ENCODE assay signal across 38 mouse cellular contexts in the genomic region with DNA sequence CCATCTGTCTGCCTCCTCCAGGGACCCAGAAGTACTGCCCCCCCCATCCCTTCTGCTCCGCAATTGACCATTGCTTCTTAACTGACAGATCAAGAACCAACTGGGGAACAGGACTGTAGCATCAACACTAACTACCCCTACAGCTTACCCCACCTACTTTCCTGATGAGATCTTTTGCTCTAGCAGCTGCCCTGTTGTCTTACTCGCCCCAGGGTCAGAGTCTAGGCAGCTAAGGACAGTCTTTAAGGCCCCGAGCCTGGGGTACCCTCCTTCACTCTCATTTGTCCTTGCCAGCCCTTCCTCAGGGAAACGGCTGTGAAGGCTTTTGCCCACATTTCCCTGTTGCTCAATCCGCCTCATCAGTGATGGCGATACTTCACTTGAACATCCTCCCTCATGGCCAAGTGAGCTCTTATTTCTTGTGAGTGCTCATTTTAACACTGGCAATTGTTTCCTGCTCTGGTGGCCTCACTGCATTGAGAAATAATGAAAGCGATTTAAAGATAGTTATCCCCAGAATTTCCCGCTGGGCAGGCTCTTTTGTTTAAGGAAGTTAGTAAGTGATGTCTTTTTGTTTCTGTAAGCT. TPM values are rescaled to one million over a fixed set of nuclear protein-coding genes. Genes with fewer than 3 reads are reported as not detected.
DNase-seq lines count a peak whose midpoint lies in the region; ATAC-seq and TF ChIP-seq lines count a peak whose summit lies in the region.
"Had no signal": no experiment of that assay in that cellular context is flagged by ENCODE, and none has a peak within 500 bp of the region (broad histone marks: within the 10 kb centered on the region; RNA-seq: fewer than 3 reads in every experiment).

No protein-coding gene starts in this region.

- H3K4me2 ChIP-seq in lung, embryonic 15.5 days = no peak overlapping the region
- H3K4me2 ChIP-seq in lung, postnatal 0 days (replicated peaks; ENCODE audit: low read depth, low read length) = no peak overlapping the region
- H3K4me2 ChIP-seq: embryonic facial prominence, embryonic 12.5 days; heart, embryonic 12.5 days; hindbrain, embryonic 14.5 days; liver, embryonic 12.5 days; midbrain, embryonic 13.5 days had no signal

- no peak for DNase-seq in lung, postnatal 36 days
- DNase-seq in R1 (ENCODE audit: low read depth, low spot score) = peak; percentile 21
- DNase-seq in lung, postnatal 0 days (ENCODE audit: low spot score) = peak; percentile 73
- DNase-seq in gastrocnemius, adult 18-20 months (ENCODE audit: low spot score) = no peak
- no peak for DNase-seq in thymus, adult 2 months
- DNase-seq in testis, postnatal 10 days (ENCODE audit: low spot score) = no peak
- DNase-seq: adrenal gland, postnatal 36 days; B cell, adult 2 months; cerebellum, adult 2 months; cerebellum, postnatal 25 days; embryo, embryonic 11 days; gastrocnemius, postnatal 25 days; heart, adult 2 months; kidney, postnatal 36 days; liver, postnatal 0 days; spleen, adult 18-20 months; thymus, postnatal 4 days had no signal

- H3K9ac ChIP-seq in lung, embryonic 15.5 days = no peak overlapping the region
- H3K9ac ChIP-seq in lung, postnatal 0 days (replicated peaks; ENCODE audit: low read depth) = no peak overlapping the region
- H3K9ac ChIP-seq: embryonic facial prominence, embryonic 12.5 days; heart, embryonic 12.5 days; hindbrain, embryonic 14.5 days; liver, embryonic 12.5 days; liver, postnatal 0 days; midbrain, embryonic 13.5 days had no signal

- no peaks in the 10 kb centered on the region for H3K27me3 ChIP-seq in lung, embryonic 15.5 days
- H3K27me3 ChIP-seq in lung, postnatal 0 days (replicated peaks; ENCODE audit: insufficient read depth, low read length) = no peaks in the 10 kb centered on the region
- no peaks in the 10 kb centered on the region for H3K27me3 ChIP-seq in thymus, adult 2 months (ENCODE audit: control insufficient read depth, insufficient read depth, low read length)
- H3K27me3 ChIP-seq: CH12.LX; embryonic facial prominence, embryonic 12.5 days; heart, embryonic 12.5 days; liver, embryonic 12.5 days; midbrain, embryonic 13.5 days; Patski had no signal

- H3K27ac ChIP-seq in lung, embryonic 15.5 days = peak overlapping the region; percentile 69
- peak overlapping the region; percentile 40 for H3K27ac ChIP-seq in lung, postnatal 0 days (ENCODE audit: low read length)
- no peak overlapping the region for H3K27ac ChIP-seq in thymus, adult 2 months (ENCODE audit: control insufficient read depth, insufficient read depth, low read length)
- H3K27ac ChIP-seq: embryonic facial prominence, embryonic 12.5 days; heart, adult 2 months; hindbrain, embryonic 14.5 days; layer of hippocampus, adult 2 months; left cerebral cortex, adult 2 months; liver, embryonic 12.5 days; midbrain, embryonic 13.5 days had no signal

- no peaks in the 10 kb centered on the region for H3K36me3 ChIP-seq in lung, embryonic 15.5 days
- no peaks in the 10 kb centered on the region for H3K36me3 ChIP-seq in lung, postnatal 0 days (ENCODE audit: insufficient read depth, low read length)
- no peaks in the 10 kb centered on the region for H3K36me3 ChIP-seq in thymus, adult 2 months (ENCODE audit: control insufficient read depth, insufficient read depth, low read length)
- H3K36me3 ChIP-seq: embryonic facial prominence, embryonic 12.5 days; heart, embryonic 12.5 days; liver, embryonic 12.5 days; midbrain, embryonic 13.5 days had no signal

- H3K4me3 ChIP-seq in lung, embryonic 15.5 days = no peak overlapping the region
- H3K4me3 ChIP-seq in lung, postnatal 0 days (ENCODE audit: low read depth, low read length) = no peak overlapping the region
- no peak overlapping the region for H3K4me3 ChIP-seq in thymus, adult 2 months (ENCODE audit: control insufficient read depth, insufficient read depth, low read length)
- H3K4me3 ChIP-seq: embryonic facial prominence, embryonic 12.5 days; heart, adult 2 months; heart, embryonic 12.5 days; layer of hippocampus, adult 2 months; left cerebral cortex, adult 2 months; liver, embryonic 12.5 days; midbrain, embryonic 13.5 days had no signal

- ATAC-seq in lung, embryonic 15.5 days (ENCODE audit: borderline replicate concordance, extremely low read depth, low FRiP score, low TSS enrichment) = no peak
- peak; percentile 15; the same call in 1 of the 2 replicates for ATAC-seq in lung, postnatal 0 days
- ATAC-seq in megakaryocyte progenitor cell, adult 5-6 weeks (replicated peaks; ENCODE audit: poor library complexity) = peak; percentile 59
- ATAC-seq: forebrain, embryonic 14.5 days; intestine, postnatal 0 days; liver, embryonic 12.5 days; liver, postnatal 0 days; midbrain, embryonic 13.5 days; Patski had no signal

- no peaks in the 10 kb centered on the region for H3K9me3 ChIP-seq in lung, embryonic 15.5 days
- H3K9me3 ChIP-seq in lung, postnatal 0 days (ENCODE audit: low read length) = no peaks in the 10 kb centered on the region
- H3K9me3 ChIP-seq: embryonic facial prominence, embryonic 12.5 days; liver, embryonic 12.5 days; midbrain, embryonic 13.5 days had no signal

- no peak for TF ChIP-seq POLR2A in thymus, adult 2 months (IDR thresholded peaks at IDR 0.05; ENCODE audit: control insufficient read depth, extremely low read depth, insufficient read depth, low read length, poor library complexity)

- H3K4me1 ChIP-seq in lung, embryonic 15.5 days = peaks cover 38% of the 10 kb centered on the region
- H3K4me1 ChIP-seq in lung, postnatal 0 days (ENCODE audit: insufficient read depth, low read depth, low read length) = no peaks in the 10 kb centered on the region
- H3K4me1 ChIP-seq in thymus, adult 2 months (replicated peaks; ENCODE audit: control insufficient read depth, insufficient read depth, low read length) = peaks cover 5% of the 10 kb centered on the region; the same call in 1 of the 2 replicates
- H3K4me1 ChIP-seq: midbrain, embryonic 13.5 days had no signal

- 46% methylated on average over 8 of the region's 8 CpGs for WGBS in lung, embryonic 15.5 days
- 36% methylated on average over 8 of the region's 8 CpGs for WGBS in lung, postnatal 0 days
- WGBS in thymus, adult 2 months = 82% methylated on average over 8 of the region's 8 CpGs

- TF ChIP-seq CTCF in lung, postnatal 0 days (IDR thresholded peaks at IDR 0.05) = no peak
- TF ChIP-seq CTCF in thymus, adult 2 months (IDR thresholded peaks at IDR 0.05; ENCODE audit: borderline replicate concordance, control insufficient read depth, extremely low read depth, insufficient read depth, low read length, poor library complexity) = no peak

- TF ChIP-seq EP300 in lung, postnatal 0 days (IDR thresholded peaks at IDR 0.05) = no peak

RNA-seq across cellular contexts. Expression of gene Erp27, which starts 18.0 kb away (rescaled TPM):
- 0.40 and 0.62 TPM in 2 replicates for polyA plus RNA-seq in lung, embryonic 15.5 days (2015; fragmentation: Nextera tagmentation; extraction: Ambion mirVana)
- polyA plus RNA-seq in lung, postnatal 0 days (2015; fragmentation: Nextera tagmentation; extraction: Ambion mirVana) = 0.61 and 0.74 TPM in 2 replicates
- 1.0 and 4.4 TPM in 2 replicates for total RNA-seq in megakaryocyte progenitor cell, adult 5-6 weeks (2015)
- total RNA-seq in megakaryocyte progenitor cell, adult 5-6 weeks (2017) = 0.25 and 0.91 TPM in 2 replicates
- not detected for total RNA-seq in gastrocnemius, adult 18-20 months (2021)
- polyA plus RNA-seq in thymus, adult 2 months (2012; rRNA removed) = 1.8 and 2.4 TPM in 2 replicates
- total RNA-seq: adrenal gland, adult 18-20 months; ES-E14; gastrocnemius, postnatal 25 days; heart, adult 2 months; hematopoietic stem cell, adult 5-6 weeks; left cerebral cortex, postnatal 36 days had no signal
- polyA plus RNA-seq: hindbrain, embryonic 14.5 days; midbrain, embryonic 13.5 days; neural tube, embryonic 14.5 days had no signal

RNA-seq across cellular contexts. Expression of gene Pde6h, which starts 19.7 kb away (rescaled TPM):
- 0.47 TPM in 1 of 2 replicates, not detected in the other for polyA plus RNA-seq in lung, embryonic 15.5 days (2015; fragmentation: Nextera tagmentation; extraction: Ambion mirVana)
- 0.27 and 0.60 TPM in 2 replicates for polyA plus RNA-seq in lung, postnatal 0 days (2015; fragmentation: Nextera tagmentation; extraction: Ambion mirVana)
- total RNA-seq in megakaryocyte progenitor cell, adult 5-6 weeks (2015) = 0.05 TPM in 1 of 2 replicates, not detected in the other
- 0.03 and 0.08 TPM in 2 replicates for total RNA-seq in megakaryocyte progenitor cell, adult 5-6 weeks (2017)
- total RNA-seq in gastrocnemius, adult 18-20 months (2021) = not detected
- polyA plus RNA-seq in thymus, adult 2 months (2012; rRNA removed) = 0.01 TPM in 1 of 2 replicates, not detected in the other
- total RNA-seq: adrenal gland, adult 18-20 months; adrenal gland, postnatal 36 days; gastrocnemius, postnatal 25 days; hematopoietic stem cell, adult 5-6 weeks had no signal
- polyA plus RNA-seq: embryonic facial prominence, embryonic 12.5 days; forebrain, embryonic 14.5 days; liver, embryonic 12.5 days; midbrain, embryonic 13.5 days; neural tube, embryonic 14.5 days; stomach, embryonic 16.5 days had no signal

RNA-seq across cellular contexts. Expression of gene Mgp, which starts 28.4 kb away (rescaled TPM):
- polyA plus RNA-seq in lung, embryonic 15.5 days (2015; fragmentation: Nextera tagmentation; extraction: Ambion mirVana) = 918 and 931 TPM in 2 replicates
- 1,533 and 1,851 TPM in 2 replicates for polyA plus RNA-seq in lung, postnatal 0 days (2015; fragmentation: Nextera tagmentation; extraction: Ambion mirVana)
- not detected in 2 replicates for total RNA-seq in megakaryocyte progenitor cell, adult 5-6 weeks (2015)
- not detected in 2 replicates for total RNA-seq in megakaryocyte progenitor cell, adult 5-6 weeks (2017)
- total RNA-seq in gastrocnemius, adult 18-20 months (2021) = 10 to 100 TPM; 51.3 to 68.0 TPM
- polyA plus RNA-seq in thymus, adult 2 months (2012; rRNA removed) = 173 and 274 TPM in 2 replicates
- total RNA-seq: CH12.LX; ES-E14; hematopoietic stem cell, adult 5-6 weeks; megakaryocyte-erythroid progenitor cell, adult 5-6 weeks had no signal

RNA-seq across cellular contexts. Expression of gene Arhgdib, which starts 37.7 kb away (rescaled TPM):
- 69.8 and 82.9 TPM in 2 replicates for polyA plus RNA-seq in lung, embryonic 15.5 days (2015; fragmentation: Nextera tagmentation; extraction: Ambion mirVana)
- polyA plus RNA-seq in lung, postnatal 0 days (2015; fragmentation: Nextera tagmentation; extraction: Ambion mirVana) = 68.4 and 70.8 TPM in 2 replicates
- 2,686 and 2,904 TPM in 2 replicates for total RNA-seq in megakaryocyte progenitor cell, adult 5-6 weeks (2015)
- 1,309 and 1,334 TPM in 2 replicates for total RNA-seq in megakaryocyte progenitor cell, adult 5-6 weeks (2017)
- 10 to 100 TPM in 1 of 2 experiments, 1 to 10 TPM in 1; 5.8 to 10.9 TPM for total RNA-seq in gastrocnemius, adult 18-20 months (2021)
- polyA plus RNA-seq in thymus, adult 2 months (2012; rRNA removed) = 644 and 667 TPM in 2 replicates

RNA-seq across cellular contexts. Expression of gene Art4, which starts 46.4 kb away (rescaled TPM):
- 6.6 and 7.1 TPM in 2 replicates for polyA plus RNA-seq in lung, embryonic 15.5 days (2015; fragmentation: Nextera tagmentation; extraction: Ambion mirVana)
- polyA plus RNA-seq in lung, postnatal 0 days (2015; fragmentation: Nextera tagmentation; extraction: Ambion mirVana) = 7.5 and 7.9 TPM in 2 replicates
- total RNA-seq in megakaryocyte progenitor cell, adult 5-6 weeks (2015) = 1.8 and 2.4 TPM in 2 replicates
- total RNA-seq in megakaryocyte progenitor cell, adult 5-6 weeks (2017) = 1.8 and 6.0 TPM in 2 replicates
- total RNA-seq in gastrocnemius, adult 18-20 months (2021) = not detected
- 12.8 and 13.3 TPM in 2 replicates for polyA plus RNA-seq in thymus, adult 2 months (2012; rRNA removed)
- total RNA-seq: ES-E14; layer of hippocampus, adult 2 months; layer of hippocampus, postnatal 14 days; left cerebral cortex, adult 2 months; left cerebral cortex, postnatal 36 days had no signal
- polyA plus RNA-seq: forebrain, embryonic 14.5 days; neural tube, embryonic 14.5 days; Patski had no signal

Comparison
In these comparisons a context has a peak if more than half of its experiments do, and no peak if none do; other contexts are left out.
1. DNase-seq: peak in R1 (single experiment) and lung, postnatal 0 days (single experiment); none in lung, postnatal 36 days (single experiment), gastrocnemius, adult 18-20 months (single experiment), thymus, adult 2 months (single experiment) and testis, postnatal 10 days (single experiment).